Mouse (Mus musculus) CH12.LX (cell line): ENCODE data around the gene Golt1b. TPM values are rescaled to one million over a fixed set of nuclear protein-coding genes. Genes with fewer than 3 reads are reported as not detected.

ENCODE experiments used
- DNase-seq: peaks from one replicate; pipeline ENCODE4 v3.0.0-alpha.2; 2013; ENCODE audit errors: extremely low read depth
- H3K27ac ChIP-seq: 2 replicates; pipeline ENCODE4 v1.5.1; 2012; ENCODE audit warnings: low read depth, mild to moderate bottlenecking, control low read depth, moderate library complexity; ENCODE audit not compliant: insufficient read depth
- H3K27me3 ChIP-seq: replicated peaks from 2 replicates; pipeline ENCODE3; 2012; ENCODE audit warnings: inconsistent platforms
- H3K36me3 ChIP-seq, 2 experiments: replicated peaks in 1 of 2; 2 replicates each; pipeline versions ENCODE3 to v1.6.1; 2012; ENCODE audit warnings: inconsistent platforms in 1 of 2, low read length in 1 of 2, mild to moderate bottlenecking in 1 of 2, mixed read lengths in 1 of 2, moderate library complexity in 1 of 2; ENCODE audit not compliant: control insufficient read depth in 1 of 2, insufficient read depth in 1 of 2
- H3K4me1 ChIP-seq, 2 experiments: 2 replicates each; pipeline ENCODE4 v1.6.1; 2012; ENCODE audit warnings: inconsistent platforms in 1 of 2, moderate library complexity in 1 of 2; ENCODE audit not compliant: insufficient read depth in 2 of 2, control insufficient read depth in 1 of 2
- H3K4me2 ChIP-seq: 2 replicates; pipeline ENCODE4 v1.6.1; 2012; ENCODE audit warnings: low read depth, mild to moderate bottlenecking, control low read depth; ENCODE audit not compliant: poor library complexity, insufficient read depth, severe bottlenecking
- H3K4me3 ChIP-seq, 3 experiments: fragments of 150-350 bp in 1 of 3; sonication (generic) in 1 of 3; replicated peaks in 1 of 3; 2 replicates each; pipeline versions ENCODE3 to v1.5.1; 2011 to 2012; ENCODE audit warnings: low read depth in 2 of 3, low read length in 2 of 3, mild to moderate bottlenecking in 2 of 3, moderate library complexity in 2 of 3, control low read depth in 1 of 3, improper control_type of control experiment in 1 of 3, inconsistent platforms in 1 of 3, mixed read lengths in 1 of 3; ENCODE audit not compliant: poor library complexity in 1 of 3
- H3K79me2 ChIP-seq: replicated peaks from 2 replicates; pipeline ENCODE4 v1.6.1; 2012; ENCODE audit warnings: mild to moderate bottlenecking, moderate library complexity; ENCODE audit not compliant: control insufficient read depth, poor library complexity, insufficient read depth, severe bottlenecking; ENCODE audit errors: extremely low read depth
- H3K9ac ChIP-seq: 2 replicates; pipeline ENCODE4 v1.6.1; 2012; ENCODE audit warnings: low read depth, mild to moderate bottlenecking, control low read depth, moderate library complexity; ENCODE audit not compliant: insufficient read depth
- H3K9me3 ChIP-seq: replicated peaks from 2 replicates; pipeline ENCODE3; 2012; ENCODE audit warnings: low read length, inconsistent platforms, mixed read lengths
- BHLHE40 ChIP-seq: IDR thresholded peaks from 2 replicates; pipeline ENCODE4 v1.6.1; 2011; ENCODE audit warnings: mild to moderate bottlenecking, low read depth, low read length, improper control_type of control experiment
- CHD1 ChIP-seq: IDR thresholded peaks from 2 replicates; pipeline ENCODE4 v1.6.1; 2012; ENCODE audit warnings: low read depth, low read length, improper control_type of control experiment, inconsistent platforms
- CHD2 ChIP-seq: IDR thresholded peaks from 2 replicates; pipeline ENCODE4 v1.6.1; 2011; ENCODE audit warnings: low read length, improper control_type of control experiment
- E2F4 ChIP-seq: IDR thresholded peaks from 2 replicates; pipeline ENCODE4 v1.6.1; 2011; ENCODE audit warnings: low read depth, low read length, improper control_type of control experiment; ENCODE audit not compliant: insufficient replicate concordance
- ELF1 ChIP-seq: IDR thresholded peaks from 2 replicates; pipeline ENCODE4 v1.6.1; 2014; ENCODE audit warnings: low read depth, mild to moderate bottlenecking, inconsistent platforms, low read length, improper control_type of control experiment
- ETS1 ChIP-seq: conservative IDR thresholded peaks from 2 replicates; pipeline ENCODE4 v1.6.1; 2012; ENCODE audit warnings: low read depth, mild to moderate bottlenecking, inconsistent platforms, low read length, improper control_type of control experiment, moderate library complexity
- HCFC1 ChIP-seq: IDR thresholded peaks from 2 replicates; pipeline ENCODE4 v1.6.1; 2012; ENCODE audit warnings: low read depth, mild to moderate bottlenecking, inconsistent platforms, low read length, improper control_type of control experiment
- IRF4 ChIP-seq: IDR thresholded peaks from 2 replicates; pipeline ENCODE4 v1.6.1; 2014; ENCODE audit warnings: low read depth, mild to moderate bottlenecking, inconsistent platforms, low read length, improper control_type of control experiment
- JUN ChIP-seq: IDR thresholded peaks from 2 replicates; pipeline ENCODE4 v1.6.1; 2011; ENCODE audit warnings: low read depth, mild to moderate bottlenecking, low read length, improper control_type of control experiment, moderate library complexity; ENCODE audit not compliant: insufficient read depth
- JUND ChIP-seq: conservative IDR thresholded peaks from 2 replicates; pipeline ENCODE4 v1.6.1; 2011; ENCODE audit warnings: low read depth, low read length, improper control_type of control experiment
- KAT2A ChIP-seq: IDR thresholded peaks from 2 replicates; pipeline ENCODE4 v1.6.1; 2012; ENCODE audit warnings: low read length, improper control_type of control experiment, inconsistent platforms; ENCODE audit not compliant: insufficient replicate concordance
- MAX ChIP-seq: IDR thresholded peaks from 2 replicates; pipeline ENCODE4 v1.6.1; 2011; ENCODE audit warnings: low read length, improper control_type of control experiment
- MAZ ChIP-seq: IDR thresholded peaks from 2 replicates; pipeline ENCODE4 v1.6.1; 2012; ENCODE audit warnings: low read depth, mild to moderate bottlenecking, inconsistent platforms, low read length, improper control_type of control experiment, moderate library complexity
- MEF2A ChIP-seq: IDR thresholded peaks from 2 replicates; pipeline ENCODE4 v1.6.1; 2014; ENCODE audit warnings: low read depth, mild to moderate bottlenecking, inconsistent platforms, low read length, improper control_type of control experiment, borderline replicate concordance
- MXI1 ChIP-seq: IDR thresholded peaks from 2 replicates; pipeline ENCODE4 v1.6.1; 2011; ENCODE audit warnings: mild to moderate bottlenecking, low read depth, low read length, improper control_type of control experiment
- MYC ChIP-seq: IDR thresholded peaks from 2 replicates; pipeline ENCODE4 v1.6.1; 2011; ENCODE audit warnings: low read depth, mild to moderate bottlenecking, improper control_type of control experiment, low read length
- NELFE ChIP-seq: IDR thresholded peaks from 2 replicates; pipeline ENCODE4 v1.6.1; 2011; ENCODE audit warnings: low read depth, low read length, improper control_type of control experiment
- NRF1 ChIP-seq: IDR thresholded peaks from 2 replicates; pipeline ENCODE4 v1.6.1; 2014; ENCODE audit warnings: low read depth, mild to moderate bottlenecking, inconsistent platforms, low read length, improper control_type of control experiment, moderate library complexity
- PAX5 ChIP-seq: IDR thresholded peaks from 2 replicates; pipeline ENCODE4 v1.6.1; 2012; ENCODE audit warnings: low read length, inconsistent platforms, mixed read lengths
- RAD21 ChIP-seq: IDR thresholded peaks from 2 replicates; pipeline ENCODE4 v1.6.1; 2011; ENCODE audit warnings: low read depth, mild to moderate bottlenecking, low read length, improper control_type of control experiment, moderate library complexity
- RCOR1 ChIP-seq: conservative IDR thresholded peaks from 2 replicates; pipeline ENCODE4 v1.6.1; 2012; ENCODE audit warnings: low read depth, mild to moderate bottlenecking, inconsistent platforms, low read length, improper control_type of control experiment
- SMC3 ChIP-seq: IDR thresholded peaks from 2 replicates; pipeline ENCODE4 v1.6.1; 2011; ENCODE audit warnings: low read depth, low read length, improper control_type of control experiment
- TBP ChIP-seq: conservative IDR thresholded peaks from 2 replicates; pipeline ENCODE4 v1.6.1; 2011; ENCODE audit warnings: low read depth, low read length, improper control_type of control experiment
- UBTF ChIP-seq: IDR thresholded peaks from 2 replicates; pipeline ENCODE4 v1.6.1; 2012; ENCODE audit warnings: low read depth, mild to moderate bottlenecking, inconsistent platforms, low read length, improper control_type of control experiment, moderate library complexity
- USF1 ChIP-seq: IDR thresholded peaks from 2 replicates; pipeline ENCODE4 v1.6.1; 2014; ENCODE audit warnings: low read depth, mild to moderate bottlenecking, inconsistent platforms, low read length, improper control_type of control experiment
- USF2 ChIP-seq: conservative IDR thresholded peaks from 2 replicates; pipeline ENCODE4 v1.6.1; 2011; ENCODE audit warnings: low read depth, low read length, improper control_type of control experiment
- ZC3H11A ChIP-seq: IDR thresholded peaks from 2 replicates; pipeline ENCODE4 v1.6.1; 2012; ENCODE audit warnings: low read depth, mild to moderate bottlenecking, inconsistent platforms, low read length, improper control_type of control experiment
- ZKSCAN1 ChIP-seq: IDR thresholded peaks from 2 replicates; pipeline ENCODE4 v1.6.1; 2012; ENCODE audit warnings: low read depth, inconsistent platforms, low read length, improper control_type of control experiment, borderline replicate concordance
- ZMIZ1 ChIP-seq: IDR thresholded peaks from 2 replicates; pipeline ENCODE4 v1.6.1; 2012; ENCODE audit warnings: low read depth, mild to moderate bottlenecking, inconsistent platforms, low read length, improper control_type of control experiment
- dilution Hi-C: fragments of 300-500 bp; cut with MboI; formaldehyde crosslinking; loops from 2 replicates; pipeline ENCODE4 v1.14.3; 2020; ENCODE audit warnings: low sequenced_read_pairs; ENCODE audit not compliant: extremely low pct_unique_long_range_greater_than_20kb, extremely low pct_ligation_motif_present
- in situ Hi-C: fragments of 300-500 bp; cut with MboI; formaldehyde crosslinking; loops from 3 replicates; pipeline ENCODE4 v1.14.3; 2019; ENCODE audit warnings: low sequenced_read_pairs, low pct_ligation_motif_present, low pct_unique_long_range_greater_than_20kb, mixed read lengths
- polyA plus RNA-seq: library from polyadenylated mRNA; unstranded; fragments of >175 nt; gene quantifications from 2 replicates; pipeline ENCODE4 v1.2.1, GENCODE M21; 2012; ENCODE audit warnings: low read depth; ENCODE audit not compliant: insufficient read length
- total RNA-seq, 2 experiments: library from RNA; depleted of rRNA; stranded (reverse); fragments of 300-350 nt in 1 of 2; fragments of >200 nt in 1 of 2; gene quantifications; 2 replicates each; pipeline ENCODE4 v1.2.3; 2012 to 2014

The Golt1b gene
- total and polyA plus RNA-seq, 3 experiments, result 28.3 to 71.8 (median 51.5) TPM

- Histone ChIP-seq H3K4me3 (no peak overlapping the region), H3K79me2 (no peaks in the 10 kb centered on the region), H3K9me3 (no peaks in the 10 kb centered on the region), H3K27ac (no peak overlapping the region), H3K27me3 (no peaks in the 10 kb centered on the region), H3K36me3 (no peaks in the 10 kb centered on the region), H3K4me1 (peaks cover 0 to 7% of the 10 kb centered on the region in 2 experiments; a peak in 1 of 4 replicates), H3K4me2 (no peak overlapping the region), H3K9ac (no peak overlapping the region)
- DNase-seq, result no peak
- TF ChIP-seq ETS1, result no peak
- no peak for TF ChIP-seq MEF2A
- no peak for TF ChIP-seq KAT2A
- TF ChIP-seq CHD2, result no peak
- TF ChIP-seq HCFC1, result no peak
- TF ChIP-seq RAD21, result no peak
- no peak for TF ChIP-seq UBTF
- TF ChIP-seq ZMIZ1, result no peak
- no peak for TF ChIP-seq ELF1
- no peak for TF ChIP-seq IRF4
- TF ChIP-seq USF2, result no peak
- no peak for TF ChIP-seq MAX
- TF ChIP-seq BHLHE40, result no peak
- TF ChIP-seq PAX5, result no peak
- TF ChIP-seq E2F4, result no peak
- TF ChIP-seq TBP, result no peak
- TF ChIP-seq JUND, result no peak
- TF ChIP-seq ZKSCAN1, result no peak
- dilution Hi-C loops, result no loop called here
- in situ Hi-C loops, result no loop called here
Measured at GRCm38 (mm10) chr6:142451381-142451780, 64.4 kb downstream of the Golt1b start.

GRCm38 (mm10) chr6:142453311-142453710 is 66.3 kb downstream of the Golt1b start:
- Histone ChIP-seq H3K36me3 (no peaks in the 10 kb centered on the region), H3K4me1 (peaks cover 0 to 7% of the 10 kb centered on the region in 2 experiments; a peak in 1 of 4 replicates), H3K27ac (no peak overlapping the region), H3K9me3 (no peaks in the 10 kb centered on the region), H3K27me3 (no peaks in the 10 kb centered on the region), H3K9ac (no peak overlapping the region), H3K79me2 (no peaks in the 10 kb centered on the region), H3K4me2 (no peak overlapping the region), H3K4me3 (no peak overlapping the region)
- no peak for TF ChIP-seq IRF4
- no peak for TF ChIP-seq RAD21
- no peak for TF ChIP-seq UBTF
- TF ChIP-seq MYC, result no peak
- TF ChIP-seq RCOR1, result no peak
- no peak for TF ChIP-seq NELFE
- TF ChIP-seq CHD1, result no peak
- TF ChIP-seq NRF1, result no peak
- no peak for TF ChIP-seq USF1
- TF ChIP-seq MXI1, result no peak
- TF ChIP-seq MEF2A, result no peak
- TF ChIP-seq ZKSCAN1, result no peak
- TF ChIP-seq HCFC1, result no peak
- TF ChIP-seq MAZ, result no peak
- TF ChIP-seq SMC3, result no peak
- no peak for TF ChIP-seq JUN
- TF ChIP-seq ZC3H11A, result no peak
- TF ChIP-seq E2F4, result no peak
- no peak for DNase-seq
- in situ Hi-C loops (no loop called here), dilution Hi-C loops (no loop called here)
